Mouse (Mus musculus) urinary bladder, postnatal 10 days (tissue): Measurements from ENCODE around the gene Smyd3.

ENCODE experiments used
- DNase-seq: peaks from one replicate; pipeline ENCODE4 v3.0.0; 2022; ENCODE audit warnings: low spot score

The Smyd3 gene

GRCm38 (mm10) chr1:179220290-179220689, 297.6 kb downstream of the Smyd3 start:
- no peak for DNase-seq

- no peak for DNase-seq
Observed at GRCm38 (mm10) chr1:179218061-179218460, 299.8 kb downstream of the Smyd3 start.

GRCm38 (mm10) chr1:179217036-179217435, 300.8 kb downstream of the Smyd3 start:
- no peak for DNase-seq

GRCm38 (mm10) chr1:179213381-179213780, 304.5 kb downstream of the Smyd3 start:
- no peak for DNase-seq

- no peak for DNase-seq
Observed at GRCm38 (mm10) chr1:179212295-179212694, 305.5 kb downstream of the Smyd3 start.

GRCm38 (mm10) chr1:179211313-179211712, 306.5 kb downstream of the Smyd3 start:
- DNase-seq = no peak

GRCm38 (mm10) chr1:179207846-179208595, 309.8 kb downstream of the Smyd3 start:
- DNase-seq = no peak

GRCm38 (mm10) chr1:179207180-179207741, 310.6 kb downstream of the Smyd3 start:
- no peak for DNase-seq

- no peak for DNase-seq
Observed at GRCm38 (mm10) chr1:179198517-179199200, 319.2 kb downstream of the Smyd3 start.

- DNase-seq = no peak
Observed at GRCm38 (mm10) chr1:179197821-179198516, 319.9 kb downstream of the Smyd3 start.

- no peak for DNase-seq
Observed at GRCm38 (mm10) chr1:179197156-179197555, 320.7 kb downstream of the Smyd3 start.

GRCm38 (mm10) chr1:179196422-179196821, 321.4 kb downstream of the Smyd3 start:
- DNase-seq = no peak

- no peak for DNase-seq
Observed at GRCm38 (mm10) chr1:179192781-179193180, 325.1 kb downstream of the Smyd3 start.

GRCm38 (mm10) chr1:179190837-179191236, 327.0 kb downstream of the Smyd3 start:
- DNase-seq = no peak

- no peak for DNase-seq
Observed at GRCm38 (mm10) chr1:179187171-179187570, 330.7 kb downstream of the Smyd3 start.

GRCm38 (mm10) chr1:179184631-179185030, 333.2 kb downstream of the Smyd3 start:
- no peak for DNase-seq

- DNase-seq = no peak
Observed at GRCm38 (mm10) chr1:179183499-179183898, 334.3 kb downstream of the Smyd3 start.

- no peak for DNase-seq
Observed at GRCm38 (mm10) chr1:179180546-179180945, 337.3 kb downstream of the Smyd3 start.

GRCm38 (mm10) chr1:179176861-179177658, 340.8 kb downstream of the Smyd3 start:
- no peak for DNase-seq

GRCm38 (mm10) chr1:179174241-179174640, 343.6 kb downstream of the Smyd3 start:
- no peak for DNase-seq

GRCm38 (mm10) chr1:179170555-179170954, 347.3 kb downstream of the Smyd3 start:
- no peak for DNase-seq

- DNase-seq = no peak
Observed at GRCm38 (mm10) chr1:179169749-179170148, 348.1 kb downstream of the Smyd3 start.
